Mouse (Mus musculus) neural tube, embryonic 12.5 days (tissue): Measurements from ENCODE around the gene Chrng. TPM values are rescaled to one million over a fixed set of nuclear protein-coding genes. Genes with fewer than 3 reads are reported as not detected.
A peak's percentile ranks its signal among the peaks of the same experiment; 100 is the strongest.

Experiments
- ATAC-seq: fragments of 200-750 bp; cut with Nextera tagmentation; 2 replicates; pipeline ENCODE4 v1.8.0; 2017; ENCODE audit warnings: low read depth, mild to moderate bottlenecking, moderate TSS enrichment, moderate library complexity; ENCODE audit not compliant: low FRiP score
- H3K27ac ChIP-seq: fragments of 300-500 bp; sonication (generic); 2 replicates; pipeline ENCODE4 v1.5.1; 2016
- H3K27me3 ChIP-seq: fragments of 300-500 bp; sonication (generic); replicated peaks from 2 replicates; pipeline ENCODE4 v1.6.1; 2016; ENCODE audit warnings: mild to moderate bottlenecking
- H3K36me3 ChIP-seq: fragments of 300-500 bp; sonication (generic); 2 replicates; pipeline ENCODE4 v1.6.1; 2016; ENCODE audit warnings: mild to moderate bottlenecking
- H3K4me1 ChIP-seq: fragments of 300-500 bp; sonication (generic); 2 replicates; pipeline ENCODE4 v1.6.1; 2016
- H3K4me2 ChIP-seq: fragments of 300-500 bp; sonication (generic); replicated peaks from 2 replicates; pipeline ENCODE4 v1.6.1; 2016; ENCODE audit warnings: mild to moderate bottlenecking
- H3K4me3 ChIP-seq: fragments of 300-500 bp; sonication (generic); 2 replicates; pipeline ENCODE4 v1.5.1; 2016
- H3K9ac ChIP-seq: fragments of 300-500 bp; sonication (generic); 2 replicates; pipeline ENCODE4 v1.6.1; 2016; ENCODE audit warnings: mild to moderate bottlenecking
- H3K9me3 ChIP-seq: fragments of 300-500 bp; sonication (generic); 2 replicates; pipeline ENCODE4 v1.6.1; 2016; ENCODE audit warnings: mild to moderate bottlenecking
- WGBS: fragments of 180-500 bp; shearing (Covaris S2); methylation state at CpG from one replicate; pipeline ENCODE4 v1.1.7; 2016; 5-methylcytosine and 5-hydroxymethylcytosine counted together
- polyA plus RNA-seq: library from polyadenylated mRNA; unstranded; fragments of >200 nt; fragmentation: Nextera tagmentation; extraction: Ambion mirVana; gene quantifications from 2 replicates; pipeline ENCODE4 v1.2.1, GENCODE M21; 2016

Gene Chrng
- polyA plus RNA-seq, 1 experiment from 2014 or later: 3.2 TPM

DNA sequence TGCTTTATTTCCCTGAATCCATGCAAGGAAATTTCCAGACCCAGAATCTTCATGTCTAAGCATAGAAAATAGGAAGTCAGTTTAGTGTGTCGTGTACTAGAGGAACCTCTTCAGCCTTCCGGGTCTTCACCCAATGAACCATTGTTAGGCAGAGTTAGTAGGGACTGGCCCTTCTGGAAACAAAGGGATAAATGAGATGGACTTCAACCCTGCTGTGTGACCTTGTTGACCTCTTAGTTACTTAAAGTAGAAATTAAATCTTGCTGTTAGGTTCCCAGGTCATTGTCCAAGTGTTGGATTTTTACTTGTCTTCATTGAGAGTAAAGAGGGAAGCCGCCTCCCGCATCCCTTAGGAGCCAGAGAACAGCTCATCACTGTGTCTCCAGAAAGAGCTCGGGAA is 26.1 kb downstream of the Chrng start:
- Histone ChIP-seq H3K9me3 (no peaks in the 10 kb centered on the region), H3K4me1 (no peaks in the 10 kb centered on the region), H3K27ac (no peak overlapping the region), H3K4me2 (no peak overlapping the region), H3K36me3 (peaks cover 89% of the 10 kb centered on the region), H3K27me3 (no peaks in the 10 kb centered on the region), H3K9ac (no peak overlapping the region), H3K4me3 (no peak overlapping the region)
- WGBS: 72% methylated on average over 5 of the region's 5 CpGs
- no peak for ATAC-seq

DNA sequence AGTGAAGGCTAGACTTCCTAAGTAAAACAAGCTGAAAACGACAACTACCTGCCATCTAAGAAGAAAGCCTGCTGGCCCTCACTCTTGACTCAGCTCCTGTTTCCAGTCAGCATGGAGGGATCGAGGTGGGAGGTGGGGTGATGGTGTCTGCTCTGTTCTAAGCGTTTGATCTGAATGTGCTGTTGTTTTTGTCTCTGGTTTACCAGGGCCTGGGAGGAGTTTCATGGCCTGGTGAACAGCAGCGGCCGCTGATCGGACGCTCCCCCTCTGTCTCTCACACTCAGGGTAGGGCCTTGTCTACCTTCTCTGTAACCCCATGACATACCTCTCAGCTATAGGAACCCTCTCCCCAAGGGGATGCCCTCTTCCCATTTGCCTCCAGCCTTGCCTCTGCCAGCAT is 27.7 kb downstream of the Chrng start:
- Histone ChIP-seq H3K4me2 (no peak overlapping the region), H3K36me3 (peaks cover 89% of the 10 kb centered on the region), H3K4me1 (no peaks in the 10 kb centered on the region), H3K9ac (no peak overlapping the region), H3K9me3 (no peaks in the 10 kb centered on the region), H3K27ac (no peak overlapping the region), H3K4me3 (no peak overlapping the region), H3K27me3 (no peaks in the 10 kb centered on the region)
- 87% methylated on average over 7 of the region's 7 CpGs for WGBS
- no peak for ATAC-seq

DNA sequence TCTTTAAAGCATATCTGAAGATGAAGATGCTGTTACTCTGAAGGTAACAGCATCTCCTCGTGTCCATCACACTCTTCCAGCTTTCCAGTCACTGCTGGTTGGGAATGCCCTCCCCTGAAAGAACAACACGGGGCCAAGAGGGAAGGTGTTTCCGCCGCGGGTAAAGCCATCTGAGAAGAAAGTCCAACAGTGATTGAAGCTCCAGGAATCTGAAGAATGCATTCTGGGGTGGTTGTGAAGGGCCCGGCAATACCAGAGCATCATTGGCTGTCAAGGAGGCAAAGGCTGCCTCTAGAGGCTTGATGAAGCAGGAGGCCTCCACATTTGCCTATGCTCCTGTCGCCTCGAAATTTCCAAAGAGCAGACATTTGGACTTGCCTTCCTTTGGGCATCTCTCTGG is 34.6 kb downstream of the Chrng start:
- Histone ChIP-seq H3K9me3 (no peaks in the 10 kb centered on the region), H3K36me3 (peaks cover 53% of the 10 kb centered on the region), H3K27me3 (no peaks in the 10 kb centered on the region), H3K9ac (no peak overlapping the region), H3K4me1 (no peaks in the 10 kb centered on the region), H3K4me3 (no peak overlapping the region), H3K27ac (no peak overlapping the region), H3K4me2 (no peak overlapping the region)
- ATAC-seq: no peak
- WGBS: 78% methylated on average over 8 of the region's 8 CpGs

DNA sequence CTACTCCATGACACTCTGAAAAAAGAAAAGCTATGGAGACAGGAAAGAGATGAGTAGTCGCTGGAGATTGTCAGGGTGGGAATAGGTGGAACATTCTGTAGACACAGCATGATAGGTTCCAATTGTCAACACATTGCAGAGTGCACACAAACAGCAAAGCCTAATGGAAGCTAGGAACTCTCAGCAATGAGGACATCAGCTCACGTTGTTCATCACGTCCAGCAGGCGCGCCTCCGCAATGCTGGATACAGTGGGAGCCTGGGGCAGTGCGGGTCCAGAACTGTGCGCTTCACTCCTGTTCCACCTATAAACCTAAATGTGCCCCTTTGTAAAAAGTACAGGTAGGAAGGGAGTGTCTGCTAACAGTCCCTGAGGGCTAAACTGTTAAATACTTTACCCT is 38.6 kb downstream of the Chrng start:
- H3K4me1 ChIP-seq: no peaks in the 10 kb centered on the region
- no peak overlapping the region for H3K9ac ChIP-seq
- H3K27ac ChIP-seq: no peak overlapping the region
- no peak overlapping the region for H3K4me3 ChIP-seq
- no peaks in the 10 kb centered on the region for H3K27me3 ChIP-seq
- H3K4me2 ChIP-seq: no peak overlapping the region
- H3K36me3 ChIP-seq: peaks cover 16% of the 10 kb centered on the region
- 92% methylated on average over 8 of the region's 8 CpGs for WGBS
- ATAC-seq: no peak
- no peaks in the 10 kb centered on the region for H3K9me3 ChIP-seq

DNA sequence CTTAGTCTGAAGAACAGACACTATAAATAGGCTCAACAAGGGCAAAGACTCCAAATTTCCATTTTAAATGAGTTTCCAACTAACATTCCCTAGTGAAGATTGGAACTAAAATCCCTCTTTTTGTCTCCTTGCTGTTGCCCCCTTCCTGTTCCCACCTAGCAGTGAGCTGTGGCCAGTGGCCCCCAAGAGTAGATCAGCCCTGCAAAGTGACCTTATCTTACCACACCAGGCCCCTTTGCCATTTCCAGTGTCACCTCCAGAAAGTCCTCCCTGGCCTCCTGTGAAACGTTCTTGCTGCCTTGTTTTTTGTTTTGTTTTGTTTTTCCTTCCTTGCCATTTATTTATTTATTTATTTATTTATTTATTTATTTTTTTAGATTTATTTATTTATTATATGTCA is 41.0 kb downstream of the Chrng start:
- no peaks in the 10 kb centered on the region for H3K27me3 ChIP-seq
- ATAC-seq: no peak
- no peaks in the 10 kb centered on the region for H3K4me1 ChIP-seq
- H3K4me3 ChIP-seq: no peak overlapping the region
- no peak overlapping the region for H3K27ac ChIP-seq
- no peaks in the 10 kb centered on the region for H3K36me3 ChIP-seq
- 68% methylated on average over 1 of the region's 1 CpGs for WGBS
- no peak overlapping the region for H3K4me2 ChIP-seq
- H3K9me3 ChIP-seq: no peaks in the 10 kb centered on the region
- H3K9ac ChIP-seq: no peak overlapping the region

DNA sequence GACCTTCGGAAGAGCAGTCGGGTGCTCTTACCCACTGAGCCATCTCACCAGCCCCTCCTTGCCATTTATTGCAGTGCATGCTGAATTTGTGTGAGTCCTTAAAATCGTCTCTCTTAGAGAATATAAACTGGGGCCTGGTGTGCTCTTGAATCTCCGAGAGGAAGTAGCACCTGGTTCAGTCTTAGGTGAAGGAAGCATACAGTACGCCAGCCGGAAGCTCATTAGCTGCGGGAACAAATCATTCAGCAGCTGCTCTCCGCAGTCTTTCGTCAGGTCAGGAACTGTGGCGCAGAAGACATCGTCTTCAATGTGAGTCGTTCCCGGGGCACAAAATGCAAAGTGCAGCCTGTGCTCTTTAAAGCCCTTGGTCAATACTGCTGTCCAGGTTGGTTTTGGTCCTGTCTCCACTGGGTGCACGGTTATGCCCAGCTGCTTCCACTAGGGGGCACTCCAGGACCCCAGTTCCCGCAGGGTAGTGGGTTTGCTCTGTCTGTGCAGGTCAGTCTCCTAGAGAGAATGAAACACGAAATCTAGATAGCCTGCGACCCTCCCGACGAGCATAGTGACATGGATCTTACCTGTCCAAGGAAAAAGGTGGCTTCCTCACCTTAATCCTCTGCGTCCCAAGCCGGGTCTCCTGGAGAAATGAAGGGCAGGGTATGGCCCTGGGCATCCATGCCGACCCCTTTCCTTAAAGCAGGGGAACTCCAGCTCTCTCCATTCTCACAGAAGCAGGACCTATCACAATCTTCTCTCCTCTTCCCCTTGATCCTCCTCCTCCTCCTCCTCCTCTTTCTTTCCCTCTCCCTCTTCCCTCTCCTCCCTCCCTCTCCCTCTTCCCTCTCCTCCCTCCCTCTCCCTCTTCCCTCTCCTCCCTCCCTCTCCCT is 41.7 kb downstream of the Chrng start:
- no peak overlapping the region for H3K4me3 ChIP-seq
- H3K36me3 ChIP-seq: no peaks in the 10 kb centered on the region
- no peak overlapping the region for H3K27ac ChIP-seq
- H3K9me3 ChIP-seq: no peaks in the 10 kb centered on the region
- H3K4me1 ChIP-seq: no peaks in the 10 kb centered on the region
- 27% methylated on average over 22 of the region's 22 CpGs for WGBS
- H3K9ac ChIP-seq: no peak overlapping the region
- peak overlapping the region; percentile 29 for H3K4me2 ChIP-seq
- H3K27me3 ChIP-seq: no peaks in the 10 kb centered on the region
- ATAC-seq: peak; percentile 72

DNA sequence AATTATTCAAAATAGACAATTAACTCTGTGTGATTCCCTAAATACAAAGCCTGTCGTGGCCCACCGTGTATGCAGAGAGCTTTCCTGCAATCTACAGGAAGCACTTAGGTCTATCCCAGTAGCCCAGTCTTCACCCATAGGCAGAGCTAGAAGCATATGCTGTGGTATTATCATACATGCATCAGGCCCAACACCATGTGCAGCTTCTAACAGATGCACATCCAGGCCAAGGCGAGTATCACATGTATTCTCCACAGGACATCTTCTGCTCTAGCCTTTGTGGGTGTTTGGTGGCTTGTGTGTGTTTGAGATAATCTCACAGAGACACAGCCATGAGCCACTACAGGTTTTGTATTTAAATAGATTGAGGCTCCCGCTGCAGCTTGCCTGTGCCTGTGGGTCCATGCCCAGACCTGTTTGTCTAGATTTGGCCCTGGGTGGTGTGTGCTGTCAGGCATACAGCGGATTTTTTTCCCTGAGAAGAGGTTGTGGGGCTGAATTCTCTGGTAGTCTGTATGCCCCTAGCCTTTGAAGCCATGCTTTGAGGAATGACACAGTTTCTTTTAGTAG is 47.7 kb downstream of the Chrng start:
- ATAC-seq: no peak
- 63% methylated on average over 5 of the region's 5 CpGs for WGBS

DNA sequence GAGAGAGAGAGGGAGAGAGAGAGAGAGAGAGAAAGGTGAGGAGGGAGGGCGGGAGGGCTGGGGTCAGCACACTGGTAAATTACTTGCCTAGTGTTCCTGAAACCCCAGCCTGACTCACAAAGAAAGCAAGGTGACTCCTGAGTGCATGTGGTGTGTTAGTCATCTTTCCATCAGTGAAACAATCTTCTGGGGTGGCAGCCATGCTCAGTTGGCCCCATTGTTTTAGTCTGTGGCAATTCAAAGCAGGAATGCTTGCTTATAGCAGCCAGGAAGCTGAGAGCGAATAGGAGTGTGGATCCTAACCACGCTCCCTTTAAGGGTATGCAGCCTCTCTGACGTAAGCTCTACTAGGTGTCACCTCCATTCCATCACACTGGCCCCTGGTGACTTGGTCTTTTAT is 50.7 kb downstream of the Chrng start:
- Histone ChIP-seq H3K27ac (no peak overlapping the region), H3K9me3 (no peaks in the 10 kb centered on the region), H3K27me3 (peaks cover 8% of the 10 kb centered on the region; the same call in 1 of the 2 replicates), H3K4me1 (peaks cover 6% of the 10 kb centered on the region), H3K9ac (no peak overlapping the region), H3K4me3 (no peak overlapping the region), H3K36me3 (no peaks in the 10 kb centered on the region), H3K4me2 (no peak overlapping the region)
- no peak for ATAC-seq
- 61% methylated on average over 4 of the region's 4 CpGs for WGBS

More for the DNA sequence above, 47.7 kb downstream of the Chrng start:
- no peak overlapping the region for H3K9ac ChIP-seq
- no peaks in the 10 kb centered on the region for H3K36me3 ChIP-seq
- no peak overlapping the region for H3K4me3 ChIP-seq
- no peak overlapping the region for H3K27ac ChIP-seq
- H3K9me3 ChIP-seq: no peaks in the 10 kb centered on the region
- H3K4me1 ChIP-seq: no peaks in the 10 kb centered on the region
- no peak overlapping the region for H3K4me2 ChIP-seq
- H3K27me3 ChIP-seq: no peaks in the 10 kb centered on the region

DNA sequence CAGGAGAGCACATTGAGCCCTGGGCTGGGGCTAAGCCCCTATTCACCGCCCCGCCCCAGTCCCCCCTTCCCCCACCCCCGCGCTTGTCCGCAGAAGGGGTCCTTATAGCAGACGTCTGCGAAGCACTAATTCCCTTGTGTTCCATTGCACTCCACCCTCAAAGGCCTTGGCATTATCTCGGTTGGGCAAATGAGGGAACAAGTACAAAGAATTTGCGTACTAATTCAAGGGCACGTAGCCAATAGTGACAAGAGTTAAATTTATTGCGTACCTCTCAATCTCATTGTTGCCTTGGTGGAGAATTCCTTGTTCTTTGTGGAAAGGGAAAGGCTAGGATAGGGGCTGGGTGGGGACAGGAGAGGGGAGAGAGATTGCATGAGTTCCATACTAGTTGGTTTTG is 53.2 kb downstream of the Chrng start:
- Histone ChIP-seq H3K9ac (no peak overlapping the region), H3K27me3 (peaks cover 20% of the 10 kb centered on the region)

DNA sequence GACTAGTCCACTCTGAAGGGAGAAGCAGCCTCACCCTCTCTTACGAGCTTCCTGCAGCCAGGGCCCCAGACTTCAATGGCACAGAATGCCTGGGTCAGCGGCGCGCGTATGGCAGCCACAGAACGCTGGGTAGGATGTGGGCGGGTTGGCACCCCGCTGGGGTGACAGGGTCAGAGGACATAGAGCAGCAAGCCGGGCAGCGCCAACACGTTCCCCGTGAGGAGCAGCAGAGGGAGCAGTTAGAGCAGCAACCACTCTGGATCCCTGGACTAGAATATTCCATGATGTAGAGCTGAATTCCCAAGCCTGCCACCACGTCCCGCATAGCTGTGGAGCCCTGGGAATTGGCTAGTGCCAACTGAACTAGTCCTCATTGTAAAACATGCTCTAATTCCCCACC is 54.0 kb downstream of the Chrng start:
- Histone ChIP-seq H3K4me3 (no peak overlapping the region), H3K27me3 (peaks cover 28% of the 10 kb centered on the region), H3K9ac (no peak overlapping the region), H3K4me1 (peaks cover 6% of the 10 kb centered on the region), H3K4me2 (0 out of 2 replicates have a peak overlapping the region, but pooled peaks have one; percentile 9), H3K9me3 (no peaks in the 10 kb centered on the region), H3K36me3 (no peaks in the 10 kb centered on the region), H3K27ac (no peak overlapping the region)
- WGBS: 12% methylated on average over 14 of the region's 14 CpGs
- ATAC-seq: no peak

More for the DNA sequence above, 53.2 kb downstream of the Chrng start:
- H3K4me3 ChIP-seq: no peak overlapping the region
- H3K36me3 ChIP-seq: no peaks in the 10 kb centered on the region
- no peak overlapping the region for H3K4me2 ChIP-seq
- no peak overlapping the region for H3K27ac ChIP-seq
- WGBS: 10% methylated on average over 11 of the region's 11 CpGs
- no peak for ATAC-seq
- peaks cover 6% of the 10 kb centered on the region for H3K4me1 ChIP-seq
- no peaks in the 10 kb centered on the region for H3K9me3 ChIP-seq

DNA sequence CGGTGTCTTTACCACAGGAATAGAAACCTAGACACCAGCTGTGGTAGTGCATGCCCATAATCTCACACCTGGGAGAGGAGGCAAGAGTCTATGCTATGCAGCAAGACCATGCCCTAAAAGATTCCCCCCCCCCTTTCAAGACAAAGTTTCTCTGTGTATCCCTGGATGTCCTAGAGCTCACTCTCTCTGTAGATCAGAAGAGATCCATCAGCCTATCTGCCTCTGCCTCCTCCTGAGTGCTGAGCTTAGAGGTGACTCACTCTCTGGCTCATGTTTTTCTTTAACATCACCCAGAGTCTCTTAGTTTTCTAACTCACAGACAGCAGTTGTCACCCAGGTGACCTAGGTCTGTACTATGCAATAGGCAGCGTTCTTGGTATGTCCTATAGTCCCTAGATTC is 54.9 kb downstream of the Chrng start:
- Histone ChIP-seq H3K27me3 (peaks cover 36% of the 10 kb centered on the region), H3K36me3 (no peaks in the 10 kb centered on the region), H3K9ac (no peak overlapping the region), H3K4me3 (no peak overlapping the region), H3K9me3 (no peaks in the 10 kb centered on the region), H3K4me1 (peaks cover 13% of the 10 kb centered on the region), H3K27ac (no peak overlapping the region), H3K4me2 (no peak overlapping the region)
- ATAC-seq: no peak
- 84% methylated on average over 2 of the region's 2 CpGs for WGBS
